Mouse (Mus musculus) lung, adult 2 months (tissue): ENCODE measurements around the gene Pde4d.

Experiments used
- CTCF ChIP-seq: fragments of 200-500 bp; IDR thresholded peaks from 2 replicates; pipeline ENCODE4 v1.5.1; 2011; ENCODE audit warnings: mild to moderate bottlenecking, low read length, control low read depth; ENCODE audit not compliant: insufficient read depth
- POLR2A ChIP-seq: fragments of 200-500 bp; IDR thresholded peaks from 2 replicates; pipeline ENCODE4 v1.6.1; 2011; ENCODE audit warnings: low read depth, mild to moderate bottlenecking, control low read depth, low read length, borderline replicate concordance; ENCODE audit errors: extremely low read depth

DNA sequence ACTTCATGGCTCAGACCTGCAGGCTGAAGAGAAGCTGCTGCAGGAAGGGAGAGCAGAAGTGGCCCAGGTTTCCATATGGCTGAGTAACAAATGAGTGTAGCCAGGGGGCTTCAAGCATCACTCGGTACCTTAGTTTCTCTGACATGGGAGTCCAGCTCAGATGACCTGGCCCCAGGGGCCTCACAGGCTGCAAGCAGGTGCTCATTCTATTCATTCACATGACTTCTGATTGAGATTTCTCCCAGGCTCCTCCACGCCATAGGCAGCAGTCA, 719.5 kb downstream of the Pde4d start:
- TF ChIP-seq CTCF (no peak), POLR2A (no peak)
